Mouse (Mus musculus) retina, embryonic 14.5 days (tissue): ENCODE measurements around the gene Hoxa7.

Source experiments
- DNase-seq: peaks from one replicate; pipeline ENCODE4 v3.0.0-alpha.2; 2015; ENCODE audit warnings: low spot score

Gene Hoxa7

GRCm38 (mm10) chr6:52239625-52240388 lies 18.2 kb upstream of the Hoxa7 start:
- DNase-seq = no peak

- DNase-seq = peak; percentile 42
Observed at GRCm38 (mm10) chr6:52238976-52239375, 17.3 kb upstream of the Hoxa7 start.

GRCm38 (mm10) chr6:52238155-52238545 lies 16.5 kb upstream of the Hoxa7 start:
- no peak for DNase-seq

- no peak for DNase-seq
Observed at GRCm38 (mm10) chr6:52237346-52238154, 15.9 kb upstream of the Hoxa7 start.

- DNase-seq = no peak
Observed at GRCm38 (mm10) chr6:52236806-52237205, 15.2 kb upstream of the Hoxa7 start.

GRCm38 (mm10) chr6:52235866-52236265 lies 14.2 kb upstream of the Hoxa7 start:
- no peak for DNase-seq

GRCm38 (mm10) chr6:52235267-52235666 lies 13.6 kb upstream of the Hoxa7 start:
- no peak for DNase-seq

GRCm38 (mm10) chr6:52234428-52235140 lies 12.9 kb upstream of the Hoxa7 start:
- no peak for DNase-seq

GRCm38 (mm10) chr6:52233546-52234427 lies 12.1 kb upstream of the Hoxa7 start:
- DNase-seq = no peak

- no peak for DNase-seq
Observed at GRCm38 (mm10) chr6:52232984-52233545, 11.4 kb upstream of the Hoxa7 start.

- no peak for DNase-seq
Observed at GRCm38 (mm10) chr6:52232568-52232965, 10.9 kb upstream of the Hoxa7 start.

- DNase-seq = no peak
Observed at GRCm38 (mm10) chr6:52231885-52232567, 10.4 kb upstream of the Hoxa7 start.

- DNase-seq = no peak
Observed at GRCm38 (mm10) chr6:52230516-52231165, 9.0 kb upstream of the Hoxa7 start, which contains the start of gene Hoxa9. TSS of gene Hoxa9 (minus strand) at chr6:52231089.

- no peak for DNase-seq
Observed at GRCm38 (mm10) chr6:52229558-52230416, 8.1 kb upstream of the Hoxa7 start.

GRCm38 (mm10) chr6:52228475-52229465 lies 7.1 kb upstream of the Hoxa7 start:
- DNase-seq = no peak

- no peak for DNase-seq
Observed at GRCm38 (mm10) chr6:52227470-52228222, 6.0 kb upstream of the Hoxa7 start.
